Mouse (Mus musculus): Measurements from ENCODE around the gene Egfl7. TPM values are rescaled to one million over a fixed set of nuclear protein-coding genes. Genes with fewer than 3 reads are reported as not detected.

Gene Egfl7
- polyA plus RNA-seq, 1 experiment from 2014 or later, result 52.8 TPM

DNA sequence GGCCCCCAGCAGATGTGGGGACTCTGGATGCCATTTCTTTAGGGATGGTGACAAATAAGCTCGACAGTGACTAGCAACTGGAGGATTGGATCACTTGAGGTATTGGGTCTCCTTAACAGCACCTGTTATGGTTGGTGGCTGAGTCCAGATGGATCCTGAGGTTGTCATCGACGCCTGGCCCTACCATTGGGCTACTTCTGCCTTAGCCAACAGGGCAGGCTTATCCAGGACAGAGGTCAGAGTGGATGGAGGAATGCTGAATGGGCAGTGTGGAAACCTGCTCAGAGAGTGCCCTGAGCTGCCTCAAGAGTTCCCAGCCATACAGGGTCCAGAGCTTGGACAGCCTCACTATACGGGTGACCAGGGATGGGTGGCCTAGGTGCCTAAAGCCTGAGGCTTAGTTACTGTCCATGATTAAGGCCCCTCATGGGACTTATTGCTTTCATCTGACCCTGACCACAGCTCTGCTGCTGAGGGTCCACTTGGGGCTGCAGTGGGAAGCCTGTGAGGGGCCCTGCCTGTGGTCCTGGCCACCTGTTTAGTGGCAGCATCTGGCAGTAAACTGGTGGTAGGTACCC lies 54.2 kb downstream of the Egfl7 start:
- Histone ChIP-seq H3K9me3 (replicated peaks; ENCODE audit: control insufficient read depth, low read length) (no peaks in the 10 kb centered on the region), H3K9ac (ENCODE audit: low read length) (no peak overlapping the region), H3K36me3 (ENCODE audit: control insufficient read depth, insufficient read depth, low read length) (peaks cover 54% of the 10 kb centered on the region), H3K4me1 (ENCODE audit: control insufficient read depth, insufficient read depth, low read length) (peaks cover 29% of the 10 kb centered on the region), H3K27me3 (replicated peaks; ENCODE audit: control insufficient read depth, insufficient read depth, low read length) (no peaks in the 10 kb centered on the region), H3K27ac (ENCODE audit: low read depth, low read length) (no peak overlapping the region; the same call in 1 of the 2 replicates), H3K4me3 (ENCODE audit: low read depth, low read length) (no peak overlapping the region), H3K4me2 (ENCODE audit: low read length) (no peak overlapping the region)
- ATAC-seq (no peak), DNase-seq (ENCODE audit: low spot score) (no peak)
- WGBS, result 68% methylated on average over 4 of the region's 4 CpGs

DNA sequence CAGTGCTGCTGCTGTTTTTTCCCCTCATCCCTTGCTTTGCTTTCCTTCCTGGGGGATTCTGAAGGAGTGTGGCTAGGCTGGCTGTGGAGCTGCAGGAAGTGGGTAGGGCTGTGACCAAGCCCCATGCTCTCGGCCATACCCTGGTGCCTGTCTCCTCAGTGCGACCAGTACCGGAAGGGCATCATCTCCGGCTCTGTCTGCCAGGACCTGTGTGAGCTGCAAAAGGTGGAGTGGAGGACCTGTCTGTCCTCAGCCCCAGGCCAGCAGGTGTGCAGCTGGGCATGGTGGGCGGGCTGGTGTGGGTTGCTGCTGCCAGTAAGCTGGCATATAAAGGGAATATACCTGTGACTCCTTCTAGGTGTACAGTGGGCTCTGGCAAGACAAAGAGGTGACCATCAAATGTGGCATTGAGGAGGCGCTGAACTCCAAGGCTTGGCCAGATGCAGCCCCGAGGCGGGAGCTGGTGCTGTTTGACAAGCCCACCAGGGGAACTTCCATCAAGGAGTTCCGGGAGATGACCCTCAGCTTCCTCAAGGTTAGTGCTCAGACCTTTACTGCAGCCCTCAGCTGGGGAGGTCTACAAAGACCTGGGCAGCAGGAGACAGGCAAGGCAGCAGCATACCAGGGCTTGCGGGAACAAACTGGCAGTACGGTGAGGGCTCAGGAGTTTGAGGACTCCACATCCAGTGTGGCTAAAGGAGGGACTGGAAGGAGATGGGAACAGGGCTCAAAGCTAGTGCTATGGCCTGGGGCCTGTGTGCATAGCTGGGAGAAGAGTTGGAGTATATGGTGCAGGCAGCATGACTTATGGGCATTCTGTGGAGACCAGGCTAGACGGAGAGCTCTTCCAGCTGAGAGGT lies 55.0 kb downstream of the Egfl7 start:
- H3K27ac ChIP-seq (ENCODE audit: low read depth, low read length), result no peak overlapping the region
- no peak overlapping the region for H3K9ac ChIP-seq (ENCODE audit: low read length)
- peaks cover 54% of the 10 kb centered on the region for H3K36me3 ChIP-seq (ENCODE audit: control insufficient read depth, insufficient read depth, low read length)
- WGBS, result 66% methylated on average over 12 of the region's 12 CpGs
- H3K27me3 ChIP-seq (replicated peaks; ENCODE audit: control insufficient read depth, insufficient read depth, low read length), result no peaks in the 10 kb centered on the region
- DNase-seq (ENCODE audit: low spot score) (no peak), ATAC-seq (no peak)
- no peak overlapping the region for H3K4me2 ChIP-seq (ENCODE audit: low read length)
- H3K4me3 ChIP-seq (ENCODE audit: low read depth, low read length), result no peak overlapping the region
- H3K4me1 ChIP-seq (ENCODE audit: control insufficient read depth, insufficient read depth, low read length), result peaks cover 20% of the 10 kb centered on the region
- H3K9me3 ChIP-seq (replicated peaks; ENCODE audit: control insufficient read depth, low read length), result no peaks in the 10 kb centered on the region

DNA sequence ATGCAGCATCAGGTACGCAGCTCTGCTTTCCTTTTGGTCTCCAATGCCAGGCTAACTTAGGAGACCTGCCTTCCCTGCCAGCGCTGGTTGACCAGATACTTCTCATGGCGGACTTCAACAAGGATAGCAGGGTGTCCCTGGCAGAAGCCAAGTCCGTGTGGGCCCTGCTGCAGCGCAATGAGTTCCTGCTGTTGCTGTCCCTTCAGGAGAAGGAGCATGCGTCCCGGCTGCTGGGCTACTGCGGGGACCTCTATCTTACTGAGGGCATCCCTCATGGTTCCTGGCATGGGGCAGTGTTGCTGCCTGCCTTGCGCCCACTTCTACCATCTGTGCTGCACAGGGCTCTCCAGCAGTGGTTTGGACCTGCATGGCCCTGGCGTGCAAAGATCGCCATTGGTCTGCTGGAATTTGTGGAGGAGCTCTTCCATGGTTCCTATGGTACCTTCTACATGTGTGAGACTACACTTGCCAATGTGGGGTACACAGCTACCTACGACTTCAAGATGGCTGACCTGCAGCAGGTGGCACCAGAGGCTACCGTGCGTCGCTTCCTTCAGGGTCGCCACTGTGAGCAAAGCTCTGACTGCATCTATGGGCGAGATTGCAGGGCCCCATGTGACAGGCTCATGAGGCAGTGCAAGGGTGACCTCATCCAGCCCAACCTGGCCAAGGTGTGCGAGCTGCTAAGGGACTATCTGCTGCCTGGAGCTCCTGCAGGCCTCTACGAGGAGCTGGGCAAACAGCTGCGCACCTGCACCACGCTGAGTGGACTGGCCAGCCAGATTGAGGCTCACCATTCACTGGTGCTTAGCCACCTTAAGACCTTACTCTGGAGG lies 55.9 kb downstream of the Egfl7 start:
- no peak overlapping the region for H3K4me3 ChIP-seq (ENCODE audit: low read depth, low read length)
- H3K4me1 ChIP-seq (ENCODE audit: control insufficient read depth, insufficient read depth, low read length), result peaks cover 15% of the 10 kb centered on the region
- H3K9ac ChIP-seq (ENCODE audit: low read length), result no peak overlapping the region
- H3K4me2 ChIP-seq (ENCODE audit: low read length), result no peak overlapping the region
- no peak overlapping the region for H3K27ac ChIP-seq (ENCODE audit: low read depth, low read length)
- DNase-seq (ENCODE audit: low spot score) (no peak), ATAC-seq (no peak)
- H3K9me3 ChIP-seq (replicated peaks; ENCODE audit: control insufficient read depth, low read length), result no peaks in the 10 kb centered on the region
- 69% methylated on average over 21 of the region's 21 CpGs for WGBS
- H3K27me3 ChIP-seq (replicated peaks; ENCODE audit: control insufficient read depth, insufficient read depth, low read length), result no peaks in the 10 kb centered on the region
- peaks cover 54% of the 10 kb centered on the region for H3K36me3 ChIP-seq (ENCODE audit: control insufficient read depth, insufficient read depth, low read length)

DNA sequence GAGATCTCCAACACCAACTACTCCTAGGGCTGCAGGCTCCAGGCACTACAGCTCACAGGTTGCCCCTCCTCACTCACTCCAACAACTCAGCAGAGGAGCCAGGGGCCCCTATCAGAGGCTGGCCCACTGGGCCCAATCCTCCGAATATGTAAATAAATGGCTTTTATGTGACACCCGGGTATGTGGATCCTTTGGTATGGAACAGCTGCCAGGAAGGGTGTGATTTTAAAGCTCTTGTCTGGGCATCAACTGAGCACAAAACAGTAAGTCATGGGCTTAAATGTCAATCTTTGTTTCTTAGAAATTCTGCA lies 56.5 kb downstream of the Egfl7 start:
- DNase-seq (ENCODE audit: low spot score) (no peak), ATAC-seq (no peak)
- Histone ChIP-seq H3K4me2 (ENCODE audit: low read length) (no peak overlapping the region), H3K27me3 (replicated peaks; ENCODE audit: control insufficient read depth, insufficient read depth, low read length) (no peaks in the 10 kb centered on the region), H3K27ac (ENCODE audit: low read depth, low read length) (no peak overlapping the region), H3K9ac (ENCODE audit: low read length) (no peak overlapping the region), H3K9me3 (replicated peaks; ENCODE audit: control insufficient read depth, low read length) (no peaks in the 10 kb centered on the region), H3K4me1 (ENCODE audit: control insufficient read depth, insufficient read depth, low read length) (peaks cover 15% of the 10 kb centered on the region), H3K4me3 (ENCODE audit: low read depth, low read length) (no peak overlapping the region), H3K36me3 (ENCODE audit: control insufficient read depth, insufficient read depth, low read length) (peaks cover 54% of the 10 kb centered on the region)
- 59% methylated on average over 2 of the region's 2 CpGs for WGBS

DNA sequence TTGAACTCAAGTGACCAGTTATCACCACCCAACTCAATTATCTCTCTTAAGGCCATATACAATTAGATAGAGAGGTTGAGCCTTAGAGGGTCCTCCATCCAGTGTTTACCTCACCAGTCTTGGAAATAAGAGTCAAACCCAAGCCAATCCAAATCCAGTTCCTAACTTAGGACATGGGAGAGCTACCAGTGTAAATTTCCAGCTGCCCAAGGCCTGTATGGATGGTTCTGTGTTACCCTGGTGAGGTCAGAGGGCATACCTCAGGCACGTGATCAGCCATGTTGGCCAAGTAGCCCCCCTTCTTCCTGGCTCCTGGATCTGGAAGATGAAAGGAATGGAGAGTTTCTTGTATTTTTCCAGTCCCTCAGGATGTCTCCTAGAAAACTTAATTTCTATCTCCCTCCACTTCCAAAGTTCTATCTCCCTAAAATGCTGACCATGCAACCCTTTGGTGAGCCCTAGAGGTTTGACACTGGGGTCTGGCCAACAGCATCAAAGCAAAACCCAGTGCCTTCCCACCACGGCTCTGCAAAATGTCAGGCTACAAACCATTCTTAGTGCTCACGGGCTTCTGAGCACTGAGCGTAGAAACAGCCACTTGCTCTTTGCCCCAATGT lies 57.6 kb downstream of the Egfl7 start:
- ATAC-seq, result no peak
- no peak for DNase-seq (ENCODE audit: low spot score)
- peak overlapping the region; percentile 68; the same call in 1 of the 2 replicates for H3K4me2 ChIP-seq (ENCODE audit: low read length)
- H3K36me3 ChIP-seq (ENCODE audit: control insufficient read depth, insufficient read depth, low read length), result peaks cover 54% of the 10 kb centered on the region
- H3K27me3 ChIP-seq (replicated peaks; ENCODE audit: control insufficient read depth, insufficient read depth, low read length), result no peaks in the 10 kb centered on the region
- H3K27ac ChIP-seq (ENCODE audit: low read depth, low read length), result no peak overlapping the region
- peaks cover 13% of the 10 kb centered on the region for H3K4me1 ChIP-seq (ENCODE audit: control insufficient read depth, insufficient read depth, low read length)
- 83% methylated on average over 4 of the region's 4 CpGs for WGBS
- no peak overlapping the region for H3K4me3 ChIP-seq (ENCODE audit: low read depth, low read length)
- no peaks in the 10 kb centered on the region for H3K9me3 ChIP-seq (replicated peaks; ENCODE audit: control insufficient read depth, low read length)
- H3K9ac ChIP-seq (ENCODE audit: low read length), result 0 out of 2 replicates have a peak overlapping the region, but pooled peaks have one; percentile 5

DNA sequence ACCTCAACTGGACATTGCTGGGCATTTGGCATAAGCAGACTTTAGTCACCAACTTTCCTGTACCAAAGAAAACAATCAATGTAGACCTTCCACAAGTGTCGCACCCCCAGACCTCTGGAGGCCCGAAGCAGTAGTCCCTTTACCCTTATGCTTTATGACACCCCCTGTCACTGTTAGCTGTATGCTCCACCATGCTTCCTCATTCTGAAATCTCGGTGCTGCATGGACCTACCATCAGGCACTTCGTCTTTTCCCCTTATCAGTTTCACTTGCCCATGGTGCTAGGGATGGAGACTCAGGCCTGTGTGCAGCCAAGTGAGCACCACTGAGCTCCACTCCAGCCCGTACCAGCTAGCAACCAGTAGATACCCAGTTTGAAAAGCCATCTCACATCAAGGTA lies 58.2 kb downstream of the Egfl7 start:
- H3K9ac ChIP-seq (ENCODE audit: low read length), result peak overlapping the region; percentile 32; the same call in 1 of the 2 replicates
- peak overlapping the region; percentile 94; the same call in 1 of the 2 replicates for H3K4me3 ChIP-seq (ENCODE audit: low read depth, low read length)
- ATAC-seq, result no peak
- no peaks in the 10 kb centered on the region for H3K9me3 ChIP-seq (replicated peaks; ENCODE audit: control insufficient read depth, low read length)
- H3K4me1 ChIP-seq (ENCODE audit: control insufficient read depth, insufficient read depth, low read length), result peaks cover 13% of the 10 kb centered on the region
- H3K27me3 ChIP-seq (replicated peaks; ENCODE audit: control insufficient read depth, insufficient read depth, low read length), result no peaks in the 10 kb centered on the region
- no peak for DNase-seq (ENCODE audit: low spot score)
- H3K4me2 ChIP-seq (ENCODE audit: low read length), result peak overlapping the region; percentile 68
- no peak overlapping the region for H3K27ac ChIP-seq (ENCODE audit: low read depth, low read length)
- H3K36me3 ChIP-seq (ENCODE audit: control insufficient read depth, insufficient read depth, low read length), result peaks cover 54% of the 10 kb centered on the region
- WGBS, result 87% methylated on average over 5 of the region's 5 CpGs

DNA sequence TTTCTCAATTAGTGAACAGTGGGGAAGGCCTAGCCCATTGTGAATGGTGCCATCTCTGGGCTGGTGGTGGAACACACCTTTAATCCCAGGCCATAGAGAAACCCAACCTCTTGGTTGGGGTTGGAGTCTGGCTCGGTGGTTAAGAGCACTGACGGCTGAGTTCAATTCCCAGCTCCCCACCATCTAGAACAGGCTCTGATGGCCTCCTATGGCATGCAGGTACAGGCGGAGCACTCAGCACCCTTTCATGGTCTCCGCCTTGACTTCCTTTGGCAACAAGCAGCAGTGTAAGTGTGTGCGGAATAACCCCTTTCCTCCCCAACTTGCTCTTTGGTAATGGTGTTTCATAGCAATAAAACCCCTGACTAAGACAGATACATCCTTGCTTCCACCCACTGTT lies 58.8 kb downstream of the Egfl7 start:
- DNase-seq (ENCODE audit: low spot score), result no peak
- peak overlapping the region; percentile 99; the same call in 1 of the 2 replicates for H3K9ac ChIP-seq (ENCODE audit: low read length)
- no peaks in the 10 kb centered on the region for H3K27me3 ChIP-seq (replicated peaks; ENCODE audit: control insufficient read depth, insufficient read depth, low read length)
- peaks cover 13% of the 10 kb centered on the region for H3K4me1 ChIP-seq (ENCODE audit: control insufficient read depth, insufficient read depth, low read length)
- peaks cover 49% of the 10 kb centered on the region for H3K36me3 ChIP-seq (ENCODE audit: control insufficient read depth, insufficient read depth, low read length)
- peak overlapping the region; percentile 68 for H3K4me2 ChIP-seq (ENCODE audit: low read length)
- 60% methylated on average over 5 of the region's 5 CpGs for WGBS
- ATAC-seq, result no peak
- no peaks in the 10 kb centered on the region for H3K9me3 ChIP-seq (replicated peaks; ENCODE audit: control insufficient read depth, low read length)
- H3K4me3 ChIP-seq (ENCODE audit: low read depth, low read length), result peak overlapping the region; percentile 94
- no peak overlapping the region for H3K27ac ChIP-seq (ENCODE audit: low read depth, low read length)

DNA sequence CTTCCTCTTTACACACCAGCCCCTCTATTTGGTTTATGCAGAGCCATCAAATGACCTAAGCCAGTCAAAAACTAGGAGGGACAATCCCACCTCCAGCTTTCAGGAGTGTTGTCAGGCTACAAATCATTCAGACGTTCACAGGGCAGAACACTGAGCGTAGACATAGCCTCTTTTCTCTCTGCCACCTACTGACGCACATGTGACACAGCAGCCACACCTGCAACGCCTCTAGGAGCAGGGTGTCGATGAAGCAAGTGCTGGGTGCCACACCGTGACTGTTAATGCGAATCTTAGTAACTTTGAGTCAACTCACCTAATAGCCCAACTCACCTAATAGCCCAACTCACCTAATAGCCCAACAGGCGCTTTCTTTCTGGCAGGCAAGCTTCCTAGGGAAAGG lies 59.3 kb downstream of the Egfl7 start:
- Histone ChIP-seq H3K9me3 (replicated peaks; ENCODE audit: control insufficient read depth, low read length) (no peaks in the 10 kb centered on the region), H3K27me3 (replicated peaks; ENCODE audit: control insufficient read depth, insufficient read depth, low read length) (no peaks in the 10 kb centered on the region), H3K27ac (ENCODE audit: low read depth, low read length) (no peak overlapping the region), H3K4me3 (ENCODE audit: low read depth, low read length) (peak overlapping the region; percentile 94), H3K4me1 (ENCODE audit: control insufficient read depth, insufficient read depth, low read length) (peaks cover 13% of the 10 kb centered on the region), H3K36me3 (ENCODE audit: control insufficient read depth, insufficient read depth, low read length) (peaks cover 45% of the 10 kb centered on the region), H3K4me2 (ENCODE audit: low read length) (peak overlapping the region; percentile 68), H3K9ac (ENCODE audit: low read length) (peak overlapping the region; percentile 99)
- ATAC-seq (peak; percentile 42; the same call in 1 of the 2 replicates), DNase-seq (ENCODE audit: low spot score) (peak; percentile 65)
- 11% methylated on average over 8 of the region's 8 CpGs for WGBS

All from forebrain, embryonic 14.5 days (tissue).